23 mouse cellular contexts compared by ENCODE assay signal in the genomic region with DNA sequence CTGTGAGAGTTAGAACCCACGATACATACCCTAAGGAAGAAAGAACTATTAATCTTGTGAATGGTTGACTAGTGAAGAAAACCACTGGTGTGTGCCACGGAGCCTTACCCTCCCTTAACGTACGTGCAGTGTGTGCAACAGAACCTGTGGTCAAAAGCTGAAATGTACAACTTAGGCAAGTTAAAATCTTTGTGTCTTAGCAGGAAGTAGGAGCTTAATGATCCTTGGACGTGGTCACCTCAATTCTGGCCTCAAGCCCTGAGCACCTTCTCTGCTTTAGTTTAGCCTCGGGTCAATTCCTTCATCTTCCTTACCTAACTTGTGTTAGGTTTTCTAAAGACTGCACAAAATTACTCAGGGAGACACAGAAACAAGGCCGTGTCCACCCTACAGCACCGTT. TPM values are rescaled to one million over a fixed set of nuclear protein-coding genes. Genes with fewer than 3 reads are reported as not detected.
DNase-seq lines count a peak whose midpoint lies in the region; ATAC-seq and TF ChIP-seq lines count a peak whose summit lies in the region.
"Had no signal": no experiment of that assay in that cellular context is flagged by ENCODE, and none has a peak within 500 bp of the region (broad histone marks: within the 10 kb centered on the region; RNA-seq: fewer than 3 reads in every experiment).

No protein-coding gene starts in this region.

- 80% methylated on average over 8 of the region's 8 CpGs for WGBS in intestine, postnatal 0 days
- 77% methylated on average over 8 of the region's 8 CpGs for WGBS in intestine, embryonic 15.5 days
- WGBS in embryonic facial prominence, embryonic 10.5 days = 82% methylated on average over 8 of the region's 8 CpGs
- 38% methylated on average over 8 of the region's 8 CpGs for WGBS in kidney, embryonic 14.5 days
- 85% methylated on average over 8 of the region's 8 CpGs for WGBS in limb, embryonic 10.5 days
- WGBS in hindbrain, embryonic 11.5 days = 83% methylated on average over 8 of the region's 8 CpGs
- WGBS in hindbrain, embryonic 13.5 days = 82% methylated on average over 8 of the region's 8 CpGs

- no peak overlapping the region for H3K9ac ChIP-seq in intestine, postnatal 0 days (ENCODE audit: low read depth, low read length)
- no peak overlapping the region for H3K9ac ChIP-seq in intestine, embryonic 15.5 days
- H3K9ac ChIP-seq in kidney, embryonic 14.5 days (ENCODE audit: low read depth, low read length) = no peak overlapping the region
- no peak overlapping the region for H3K9ac ChIP-seq in hindbrain, embryonic 11.5 days (ENCODE audit: low read depth, low read length)
- no peak overlapping the region for H3K9ac ChIP-seq in hindbrain, embryonic 13.5 days
- H3K9ac ChIP-seq: embryonic facial prominence, embryonic 12.5 days; forebrain, embryonic 15.5 days; hindbrain, embryonic 14.5 days; liver, embryonic 15.5 days; lung, embryonic 14.5 days; neural tube, embryonic 13.5 days; stomach, embryonic 15.5 days had no signal

- no peaks in the 10 kb centered on the region for H3K36me3 ChIP-seq in intestine, postnatal 0 days (ENCODE audit: control insufficient read depth, insufficient read depth)
- no peaks in the 10 kb centered on the region for H3K36me3 ChIP-seq in intestine, embryonic 15.5 days
- no peaks in the 10 kb centered on the region for H3K36me3 ChIP-seq in embryonic facial prominence, embryonic 10.5 days (replicated peaks)
- no peaks in the 10 kb centered on the region for H3K36me3 ChIP-seq in kidney, embryonic 14.5 days (ENCODE audit: control insufficient read depth, insufficient read depth, low read length)
- peaks cover 5% of the 10 kb centered on the region for H3K36me3 ChIP-seq in limb, embryonic 10.5 days
- H3K36me3 ChIP-seq in hindbrain, embryonic 11.5 days (ENCODE audit: control insufficient read depth, insufficient read depth, low read length) = no peaks in the 10 kb centered on the region
- no peaks in the 10 kb centered on the region for H3K36me3 ChIP-seq in hindbrain, embryonic 13.5 days
- H3K36me3 ChIP-seq: embryonic facial prominence, embryonic 12.5 days; forebrain, embryonic 15.5 days; liver, embryonic 15.5 days; neural tube, embryonic 13.5 days; stomach, embryonic 15.5 days had no signal

- H3K27ac ChIP-seq in intestine, postnatal 0 days (ENCODE audit: low read depth, low read length) = peak overlapping the region; percentile 42; the same call in 1 of the 2 replicates
- no peak overlapping the region for H3K27ac ChIP-seq in intestine, embryonic 15.5 days
- H3K27ac ChIP-seq in embryonic facial prominence, embryonic 10.5 days (replicated peaks) = 0 out of 2 replicates have a peak overlapping the region, but pooled peaks have one; percentile 99
- H3K27ac ChIP-seq in kidney, embryonic 14.5 days (ENCODE audit: low read depth, low read length) = peak overlapping the region; percentile 74
- H3K27ac ChIP-seq in limb, embryonic 10.5 days = peak overlapping the region; percentile 99; the same call in 1 of the 2 replicates
- H3K27ac ChIP-seq in hindbrain, embryonic 11.5 days (ENCODE audit: low read depth, low read length) = no peak overlapping the region
- H3K27ac ChIP-seq in hindbrain, embryonic 13.5 days = no peak overlapping the region
- H3K27ac ChIP-seq: embryonic facial prominence, embryonic 12.5 days; forebrain, embryonic 15.5 days; hindbrain, embryonic 14.5 days; liver, embryonic 15.5 days; neural tube, embryonic 13.5 days; stomach, embryonic 15.5 days had no signal

- no peaks in the 10 kb centered on the region for H3K9me3 ChIP-seq in intestine, postnatal 0 days (ENCODE audit: control insufficient read depth)
- H3K9me3 ChIP-seq in intestine, embryonic 15.5 days = no peaks in the 10 kb centered on the region
- no peaks in the 10 kb centered on the region for H3K9me3 ChIP-seq in embryonic facial prominence, embryonic 10.5 days
- H3K9me3 ChIP-seq in kidney, embryonic 14.5 days (ENCODE audit: control insufficient read depth, low read length) = no peaks in the 10 kb centered on the region
- no peaks in the 10 kb centered on the region for H3K9me3 ChIP-seq in limb, embryonic 10.5 days (replicated peaks)
- no peaks in the 10 kb centered on the region for H3K9me3 ChIP-seq in hindbrain, embryonic 11.5 days (ENCODE audit: control insufficient read depth, low read length)
- no peaks in the 10 kb centered on the region for H3K9me3 ChIP-seq in hindbrain, embryonic 13.5 days
- H3K9me3 ChIP-seq: embryonic facial prominence, embryonic 12.5 days; forebrain, embryonic 15.5 days; liver, embryonic 15.5 days; neural tube, embryonic 13.5 days; stomach, embryonic 15.5 days had no signal

- H3K27me3 ChIP-seq in intestine, postnatal 0 days (replicated peaks; ENCODE audit: control insufficient read depth, insufficient read depth, low read length) = no peaks in the 10 kb centered on the region
- no peaks in the 10 kb centered on the region for H3K27me3 ChIP-seq in intestine, embryonic 15.5 days (replicated peaks)
- H3K27me3 ChIP-seq in embryonic facial prominence, embryonic 10.5 days (replicated peaks; ENCODE audit: low read depth, poor library complexity, severe bottlenecking) = no peaks in the 10 kb centered on the region
- no peaks in the 10 kb centered on the region for H3K27me3 ChIP-seq in kidney, embryonic 14.5 days (ENCODE audit: control insufficient read depth, insufficient read depth, low read length)
- H3K27me3 ChIP-seq in limb, embryonic 10.5 days (ENCODE audit: low read depth, poor library complexity, severe bottlenecking) = no peaks in the 10 kb centered on the region
- no peaks in the 10 kb centered on the region for H3K27me3 ChIP-seq in hindbrain, embryonic 11.5 days (ENCODE audit: control insufficient read depth, insufficient read depth, low read length)
- H3K27me3 ChIP-seq in hindbrain, embryonic 13.5 days = 0 out of 2 replicates have a peak, but pooled peaks cover 2% of the 10 kb centered on the region
- H3K27me3 ChIP-seq: embryonic facial prominence, embryonic 12.5 days; neural tube, embryonic 13.5 days; Patski; stomach, embryonic 15.5 days had no signal

- H3K4me2 ChIP-seq in intestine, postnatal 0 days (replicated peaks; ENCODE audit: low read depth) = peak overlapping the region; percentile 88; the same call in 1 of the 2 replicates
- H3K4me2 ChIP-seq in intestine, embryonic 15.5 days (replicated peaks) = no peak overlapping the region
- H3K4me2 ChIP-seq in kidney, embryonic 14.5 days (replicated peaks; ENCODE audit: low read depth, low read length) = no peak overlapping the region
- H3K4me2 ChIP-seq in hindbrain, embryonic 11.5 days (replicated peaks; ENCODE audit: low read depth, low read length) = no peak overlapping the region
- no peak overlapping the region for H3K4me2 ChIP-seq in hindbrain, embryonic 13.5 days
- H3K4me2 ChIP-seq: forebrain, embryonic 15.5 days; liver, embryonic 15.5 days had no signal

- ATAC-seq in intestine, postnatal 0 days = no peak
- ATAC-seq in intestine, embryonic 15.5 days = no peak
- no peak for ATAC-seq in kidney, embryonic 14.5 days (ENCODE audit: low FRiP score, low TSS enrichment)
- no peak for ATAC-seq in hindbrain, embryonic 11.5 days (ENCODE audit: low FRiP score)
- no peak for ATAC-seq in hindbrain, embryonic 13.5 days (ENCODE audit: low FRiP score)
- ATAC-seq: forebrain, embryonic 15.5 days; inflammation-experienced regulatory T-cells, adult 6 months; midbrain, embryonic 16.5 days; Patski had no signal

- DNase-seq in embryonic facial prominence, embryonic 10.5 days (ENCODE audit: low spot score) = no peak
- DNase-seq in limb, embryonic 10.5 days (ENCODE audit: low spot score) = no peak
- DNase-seq in hindbrain, embryonic 11.5 days (ENCODE audit: low spot score) = no peak
- no peak for DNase-seq in heart, postnatal 14 days
- DNase-seq: adrenal gland, postnatal 10 days; cerebellum, adult 8-10 months; cerebellum, postnatal 36 days; layer of hippocampus, postnatal 36 days; lung, embryonic 14.5 days; lung, postnatal 14 days had no signal

- intact Hi-C loops in heart, postnatal 14 days (cut with DNase I) = loop anchor here (2.0 to 5.0 kb wide), 6 partner anchors 31 to 357 kb away; no protein-coding TSS in a partner anchor

- no peak for TF ChIP-seq CTCF in intestine, postnatal 0 days (IDR thresholded peaks at IDR 0.05; ENCODE audit: low read depth)

- H3K4me3 ChIP-seq in intestine, postnatal 0 days (ENCODE audit: low read depth, low read length) = no peak overlapping the region
- no peak overlapping the region for H3K4me3 ChIP-seq in intestine, embryonic 15.5 days (replicated peaks)
- H3K4me3 ChIP-seq in embryonic facial prominence, embryonic 10.5 days = no peak overlapping the region
- H3K4me3 ChIP-seq in kidney, embryonic 14.5 days (ENCODE audit: low read length) = no peak overlapping the region
- no peak overlapping the region for H3K4me3 ChIP-seq in limb, embryonic 10.5 days
- H3K4me3 ChIP-seq in hindbrain, embryonic 11.5 days (ENCODE audit: low read depth, low read length) = no peak overlapping the region
- H3K4me3 ChIP-seq in hindbrain, embryonic 13.5 days = no peak overlapping the region
- H3K4me3 ChIP-seq: embryonic facial prominence, embryonic 12.5 days; forebrain, embryonic 15.5 days; liver, embryonic 15.5 days; neural tube, embryonic 13.5 days; stomach, embryonic 15.5 days had no signal

- no peaks in the 10 kb centered on the region; the same call in 1 of the 2 replicates for H3K4me1 ChIP-seq in intestine, postnatal 0 days (replicated peaks; ENCODE audit: control insufficient read depth, insufficient read depth, low read length)
- H3K4me1 ChIP-seq in intestine, embryonic 15.5 days (replicated peaks) = 0 out of 2 replicates have a peak, but pooled peaks cover 2% of the 10 kb centered on the region
- H3K4me1 ChIP-seq in embryonic facial prominence, embryonic 10.5 days = peaks cover 24% of the 10 kb centered on the region
- H3K4me1 ChIP-seq in kidney, embryonic 14.5 days (ENCODE audit: control insufficient read depth, insufficient read depth, low read length) = peaks cover 13% of the 10 kb centered on the region; the same call in 1 of the 2 replicates
- H3K4me1 ChIP-seq in limb, embryonic 10.5 days = peaks cover 48% of the 10 kb centered on the region
- H3K4me1 ChIP-seq in hindbrain, embryonic 11.5 days (replicated peaks; ENCODE audit: control insufficient read depth, insufficient read depth, low read length) = peaks cover 1% of the 10 kb centered on the region; the same call in 1 of the 2 replicates
- peaks cover 30% of the 10 kb centered on the region for H3K4me1 ChIP-seq in hindbrain, embryonic 13.5 days (replicated peaks)
- H3K4me1 ChIP-seq: liver, embryonic 15.5 days had no signal

RNA-seq across cellular contexts. Expression of a gene that starts 3.2 kb away (rescaled TPM):
- polyA plus RNA-seq in intestine, postnatal 0 days (2015; fragmentation: Nextera tagmentation; extraction: Ambion mirVana) = 27.9 and 34.6 TPM in 2 replicates
- 33.5 and 38.1 TPM in 2 replicates for polyA plus RNA-seq in intestine, embryonic 15.5 days (2015; fragmentation: Nextera tagmentation; extraction: Ambion mirVana)
- polyA plus RNA-seq in embryonic facial prominence, embryonic 10.5 days (2016; fragmentation: Nextera tagmentation; extraction: Ambion mirVana) = 122 and 131 TPM in 2 replicates
- polyA plus RNA-seq in kidney, embryonic 14.5 days (2014; fragmentation: Nextera tagmentation; extraction: Ambion mirVana) = 87.7 and 98.5 TPM in 2 replicates
- 206 and 223 TPM in 2 replicates for polyA plus RNA-seq in limb, embryonic 10.5 days (2016; fragmentation: Nextera tagmentation; extraction: Ambion mirVana)
- 41.3 and 48.3 TPM in 2 replicates for polyA plus RNA-seq in hindbrain, embryonic 11.5 days (2014; fragmentation: Nextera tagmentation; extraction: Ambion mirVana)
- polyA plus RNA-seq in hindbrain, embryonic 13.5 days (2015; fragmentation: Nextera tagmentation; extraction: Ambion mirVana) = 27.2 and 27.7 TPM in 2 replicates
- 10 to 100 TPM; 20.9 to 26.1 TPM for total RNA-seq in heart, postnatal 14 days (2021)

Comparison
In these comparisons a context has a peak if more than half of its experiments do, and no peak if none do; other contexts are left out.
1. H3K27ac ChIP-seq: peak in intestine, postnatal 0 days (single experiment), embryonic facial prominence, embryonic 10.5 days (single experiment), kidney, embryonic 14.5 days (single experiment) and limb, embryonic 10.5 days (single experiment); none in intestine, embryonic 15.5 days (single experiment), hindbrain, embryonic 11.5 days (single experiment) and hindbrain, embryonic 13.5 days (single experiment).